Mouse (Mus musculus) adrenal gland (tissue): ENCODE data around the gene Cnot4.

Source experiments
- intact Hi-C: fragments of 180-260 bp; cut with DNase I; formaldehyde crosslinking; loops from one replicate; pipeline ENCODE4 v1.15.1; 2025

Cnot4 gene

GRCm38 (mm10) chr6:35062446-35062845, 71.1 kb downstream of the Cnot4 start:
- intact Hi-C loops, result no loop called here

- intact Hi-C loops, result no loop called here
Measured at GRCm38 (mm10) chr6:35043127-35043526, 90.4 kb downstream of the Cnot4 start.

GRCm38 (mm10) chr6:35033341-35033740, 100.2 kb downstream of the Cnot4 start:
- intact Hi-C loops, result no loop called here

GRCm38 (mm10) chr6:35032704-35033103, 100.8 kb downstream of the Cnot4 start:
- intact Hi-C loops, result no loop called here

- intact Hi-C loops, result no loop called here
Measured at GRCm38 (mm10) chr6:35030811-35031210, 102.7 kb downstream of the Cnot4 start.

GRCm38 (mm10) chr6:35030226-35030625, 103.3 kb downstream of the Cnot4 start:
- intact Hi-C loops, result no loop called here

- intact Hi-C loops, result no loop called here
Measured at GRCm38 (mm10) chr6:35028023-35028422, 105.5 kb downstream of the Cnot4 start.

- intact Hi-C loops, result no loop called here
Measured at GRCm38 (mm10) chr6:35027257-35027656, 106.3 kb downstream of the Cnot4 start.

GRCm38 (mm10) chr6:35016624-35017023, 116.9 kb downstream of the Cnot4 start:
- intact Hi-C loops, result no loop called here

GRCm38 (mm10) chr6:35011953-35012352, 121.6 kb downstream of the Cnot4 start:
- intact Hi-C loops, result no loop called here

GRCm38 (mm10) chr6:35010705-35011104, 122.8 kb downstream of the Cnot4 start:
- intact Hi-C loops, result no loop called here

GRCm38 (mm10) chr6:35002261-35002669, 131.3 kb downstream of the Cnot4 start:
- intact Hi-C loops, result no loop called here

GRCm38 (mm10) chr6:34999101-34999500, 134.4 kb downstream of the Cnot4 start:
- intact Hi-C loops, result no loop called here

- intact Hi-C loops, result no loop called here
Measured at GRCm38 (mm10) chr6:34996496-34996895, 137.0 kb downstream of the Cnot4 start.

GRCm38 (mm10) chr6:34995265-34995681, 138.3 kb downstream of the Cnot4 start:
- intact Hi-C loops, result no loop called here

GRCm38 (mm10) chr6:34994692-34995091, 138.8 kb downstream of the Cnot4 start:
- intact Hi-C loops, result loop anchor here (5.0 kb wide), 1 partner anchor 57 kb away; no protein-coding TSS in a partner anchor

- intact Hi-C loops, result no loop called here
Measured at GRCm38 (mm10) chr6:34989263-34989662, 144.3 kb downstream of the Cnot4 start.

GRCm38 (mm10) chr6:34988081-34988761, 145.3 kb downstream of the Cnot4 start, which contains the start of gene Slc23a4:
Gene Slc23a4, minus strand, starts transcription at chr6:34988404.
- intact Hi-C loops, result no loop called here

GRCm38 (mm10) chr6:34987085-34987645, 146.4 kb downstream of the Cnot4 start:
- intact Hi-C loops, result no loop called here

GRCm38 (mm10) chr6:34980661-34981060, 152.9 kb downstream of the Cnot4 start:
- intact Hi-C loops, result no loop called here

GRCm38 (mm10) chr6:34979291-34979690, 154.2 kb downstream of the Cnot4 start:
- intact Hi-C loops, result no loop called here
